Mouse (Mus musculus) natural killer cell, adult 2 months (primary cell): ENCODE results near the gene Pim2.

ENCODE experiments used
- DNase-seq, 2 experiments: peaks; one replicate each; pipeline ENCODE4 v3.0.0; 2022; ENCODE audit warnings: low spot score in 2 of 2

The Pim2 gene

DNA sequence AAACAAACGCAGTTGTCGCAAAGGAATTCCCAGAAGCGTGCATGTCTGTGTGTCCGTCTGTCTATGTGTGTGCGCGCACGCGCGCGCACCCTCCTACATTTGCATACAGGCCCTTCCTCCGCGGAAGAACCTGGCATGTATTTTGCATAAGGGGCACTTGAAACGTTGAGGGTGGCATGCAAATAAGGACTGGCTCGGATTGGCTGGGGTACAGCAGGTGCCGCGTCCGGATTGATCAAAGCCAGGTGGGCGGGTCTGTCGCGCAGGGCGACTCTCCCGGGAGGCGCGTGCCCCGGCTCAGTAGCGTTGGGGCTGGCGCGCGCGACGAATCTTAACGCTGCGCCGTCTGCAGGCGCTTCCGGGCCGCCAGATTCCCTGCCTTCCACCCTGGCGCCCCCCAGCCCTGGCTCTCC lies at the start of gene Pim2:
Pim2 (plus strand) TSS at position 256 of the 413 bp plus-strand sequence.
- peak; percentile 82 to 89 for DNase-seq

GRCm38 (mm10) chrX:7837146-7837545 lies 40.9 kb upstream of the Pim2 start:
- no peak for DNase-seq

GRCm38 (mm10) chrX:7840842-7841162 lies 37.3 kb upstream of the Pim2 start:
- DNase-seq: no peak

DNA sequence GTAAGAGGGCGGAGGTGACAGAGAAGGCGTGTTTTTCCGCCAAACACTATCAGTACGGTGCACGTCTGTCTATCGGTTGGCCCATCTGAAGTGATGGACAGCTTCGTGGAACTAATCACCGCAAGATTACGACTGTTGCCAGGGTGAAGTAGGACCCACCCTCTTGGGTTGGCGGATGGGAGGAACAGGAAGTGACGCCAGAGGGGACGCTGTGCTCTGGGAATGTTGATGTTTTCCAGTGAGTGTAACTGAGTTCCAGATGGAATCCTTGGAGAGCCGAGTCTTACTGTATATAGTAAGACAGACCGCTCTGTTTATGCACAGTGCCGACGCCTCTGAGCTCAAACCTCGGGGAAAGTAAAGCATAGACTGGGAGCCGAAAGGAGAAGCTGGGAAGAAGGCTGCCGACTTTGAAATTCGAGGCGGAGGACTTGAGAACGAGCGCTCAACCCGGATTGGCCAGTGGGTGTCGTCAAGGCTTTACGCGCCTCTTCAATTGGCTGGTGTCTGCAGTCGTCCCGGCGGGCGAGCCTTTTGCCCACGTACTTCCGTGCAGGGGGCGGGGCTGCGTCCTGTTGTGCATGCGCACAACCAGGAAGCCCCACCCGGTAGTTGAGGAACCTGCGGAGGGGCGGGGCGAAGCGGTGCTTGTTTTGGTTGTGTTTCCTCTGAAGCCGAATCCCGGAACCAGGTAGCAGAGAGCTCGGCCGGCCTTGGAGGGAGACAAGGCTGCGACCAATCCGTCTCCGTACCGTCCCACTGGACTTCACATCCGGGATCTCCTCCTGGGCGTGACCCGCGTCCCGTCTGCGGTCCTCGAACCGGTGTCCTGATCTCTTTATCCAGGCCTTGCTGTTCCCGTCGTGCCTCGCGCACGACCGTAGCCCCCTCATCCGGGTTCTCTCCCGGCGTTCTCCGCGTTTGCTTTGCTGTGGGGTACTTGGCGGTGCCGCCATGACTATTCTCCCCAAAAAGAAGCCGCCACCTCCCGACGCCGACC lies 36.6 kb upstream of the Pim2 start, which contains the start of gene Otud5:
Otud5 (plus strand) TSS at position 202 of the 1,000 bp plus-strand sequence.
- peak; percentile 93 to 95 for DNase-seq

- peak in 1 of 2 experiments; percentile 12 for DNase-seq
These were observed 35.7 kb upstream of the Pim2 start for GRCm38 (mm10) chrX:7842318-7842717.

- DNase-seq: no peak
These were observed 30.2 kb upstream of the Pim2 start for GRCm38 (mm10) chrX:7847845-7848244.

- DNase-seq: peak; percentile 26 to 54
These were observed 23.5 kb upstream of the Pim2 start for GRCm38 (mm10) chrX:7854578-7854977.

GRCm38 (mm10) chrX:7859191-7859753 lies 18.8 kb upstream of the Pim2 start:
- DNase-seq: peak in 1 of 2 experiments; percentile 19

GRCm38 (mm10) chrX:7863181-7863580 lies 14.9 kb upstream of the Pim2 start:
- no peak for DNase-seq

DNA sequence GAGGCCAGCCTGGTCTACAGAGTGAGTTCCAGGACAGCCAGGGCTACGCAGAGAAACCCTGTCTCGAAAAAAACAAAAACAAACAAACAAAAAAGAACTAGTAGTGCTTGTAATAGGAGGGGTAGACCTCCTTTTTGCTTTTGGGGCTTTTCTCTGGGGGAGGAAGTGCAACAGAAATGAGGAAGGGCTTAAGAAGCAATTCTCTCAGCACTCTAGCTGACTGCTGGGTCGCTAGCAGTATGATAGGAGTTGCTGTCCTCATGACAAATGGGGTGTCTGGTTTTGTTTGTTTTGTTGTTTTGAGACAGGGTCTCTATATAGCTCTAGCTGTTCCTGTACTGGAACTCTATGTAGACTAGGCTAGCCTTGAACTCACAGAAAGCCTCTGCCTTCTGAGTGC lies 13.5 kb upstream of the Pim2 start:
- peak in 1 of 2 experiments; percentile 17 for DNase-seq

GRCm38 (mm10) chrX:7865343-7865742 lies 12.7 kb upstream of the Pim2 start:
- DNase-seq: peak; percentile 42 to 49

DNA sequence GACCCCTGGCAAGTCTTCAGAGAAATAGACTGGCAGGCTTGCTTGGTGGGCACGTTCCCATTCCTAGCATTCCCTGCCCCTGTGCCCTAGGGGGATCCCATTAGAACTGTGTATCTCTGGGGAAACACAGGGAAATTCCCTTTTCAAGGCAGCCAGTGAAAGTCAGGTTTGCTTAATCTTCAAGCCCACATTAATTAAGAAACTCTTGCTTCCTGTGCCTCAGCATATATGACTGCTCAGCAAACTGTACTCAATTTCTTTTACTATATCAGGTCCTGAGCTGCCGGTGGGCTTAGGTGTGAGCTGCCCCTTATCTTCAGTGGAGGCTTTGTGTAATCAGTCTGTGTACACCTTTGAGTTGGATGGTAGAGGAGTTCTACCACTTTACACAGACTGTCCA lies 12.3 kb upstream of the Pim2 start:
- DNase-seq: peak in 1 of 2 experiments; percentile 12

GRCm38 (mm10) chrX:7867141-7867540 lies 10.9 kb upstream of the Pim2 start:
- no peak for DNase-seq

DNA sequence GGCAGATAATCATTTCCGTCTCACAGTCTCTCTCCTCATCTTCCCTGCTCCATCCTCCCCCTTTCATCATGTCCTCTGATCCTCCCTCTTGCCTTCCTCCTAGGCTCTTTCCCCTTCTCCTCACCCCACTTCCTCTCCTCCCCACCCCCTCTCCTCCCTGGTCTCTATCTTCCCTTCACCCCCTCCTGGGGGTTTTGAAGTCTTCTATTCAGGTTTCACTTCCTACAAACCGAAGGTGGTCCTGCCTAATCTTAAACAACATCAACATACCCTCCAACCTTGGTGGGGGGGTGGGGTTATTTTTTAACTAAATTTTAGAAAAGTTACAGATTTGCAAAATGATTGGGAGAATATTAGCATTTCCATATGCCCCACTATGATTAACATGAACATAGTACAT lies 9.6 kb upstream of the Pim2 start:
- no peak for DNase-seq

DNA sequence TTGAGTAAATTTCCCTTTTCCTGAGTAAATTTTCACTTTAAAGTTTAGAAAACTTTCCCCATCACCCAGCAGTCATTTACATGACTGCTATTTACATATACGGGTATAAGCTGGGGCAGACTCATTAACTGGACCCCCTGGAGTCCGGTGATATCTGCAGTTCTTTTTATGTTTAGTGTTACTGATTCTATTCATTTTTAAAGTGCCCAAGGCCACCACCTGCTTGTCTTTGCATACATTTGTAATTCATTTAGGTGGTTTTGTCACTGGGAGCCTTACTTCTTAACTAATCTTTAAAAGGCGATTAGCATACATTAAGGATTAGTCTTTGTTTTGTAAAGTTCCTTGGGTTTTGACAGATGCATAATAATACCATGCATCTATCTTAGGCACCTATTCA lies 8.2 kb upstream of the Pim2 start:
- no peak for DNase-seq

DNA sequence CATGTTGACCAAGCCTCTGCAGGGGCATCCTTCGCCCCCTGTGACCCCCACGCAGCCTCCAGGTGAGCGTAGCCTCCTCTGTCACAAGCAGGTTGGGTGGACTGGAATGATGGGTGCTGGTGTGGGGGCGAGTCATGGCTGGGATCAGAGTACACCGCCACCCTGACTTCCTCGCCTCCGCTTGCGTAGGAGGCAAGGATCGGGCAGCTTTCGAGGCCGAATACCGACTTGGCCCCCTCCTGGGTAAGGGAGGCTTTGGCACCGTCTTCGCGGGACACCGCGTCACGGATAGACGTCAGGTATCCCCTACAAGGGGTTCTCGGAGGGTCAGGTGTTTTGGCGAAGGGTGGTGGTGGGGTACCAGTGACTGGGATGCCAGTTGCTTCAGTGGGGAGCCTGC lies 433 bp downstream of the Pim2 start:
- DNase-seq: no peak

DNA sequence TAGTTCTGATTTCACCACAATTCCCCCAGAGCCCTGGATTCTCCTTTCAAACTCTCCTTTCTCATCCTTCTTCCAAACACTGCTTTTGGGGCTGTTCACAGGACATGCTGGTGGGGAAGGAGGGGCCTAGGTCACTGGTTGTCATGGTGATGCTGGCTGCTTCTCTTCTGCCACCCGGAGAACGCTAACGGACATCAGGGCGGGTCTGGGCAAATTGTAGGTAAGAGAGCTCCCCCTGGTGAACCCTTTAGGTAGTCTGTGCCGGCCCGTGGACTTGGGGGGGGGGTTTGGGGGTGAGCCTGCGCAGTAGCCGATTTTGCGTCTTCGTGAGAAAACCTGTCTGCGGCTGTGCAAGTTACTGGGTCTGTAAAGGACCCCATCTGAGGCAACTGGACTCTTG lies 1.8 kb downstream of the Pim2 start:
- peak; percentile 80 for DNase-seq

- peak; percentile 78 to 81 for DNase-seq
These were observed 5.9 kb downstream of the Pim2 start, which contains the start of gene Slc35a2 for GRCm38 (mm10) chrX:7883841-7884567. Slc35a2 (plus strand) TSS chrX:7884028.

DNA sequence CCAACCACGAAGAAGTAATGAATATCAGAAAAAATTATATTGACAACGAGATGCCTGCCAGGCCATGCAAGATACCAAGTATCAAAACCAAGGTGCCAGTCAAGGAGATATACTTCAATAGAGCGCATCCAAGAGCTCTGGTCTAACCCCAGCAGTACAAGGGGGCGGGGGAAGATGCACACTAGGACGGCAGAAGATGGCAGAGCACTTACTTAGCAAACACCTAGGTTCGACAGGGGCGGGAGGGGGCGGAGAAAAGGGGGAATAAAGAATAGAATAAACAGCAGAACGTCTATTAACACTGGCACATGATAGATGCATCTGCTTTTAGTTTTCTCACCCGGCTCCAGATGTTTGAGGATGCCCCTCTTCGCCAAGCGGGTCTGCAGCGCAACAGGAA lies 20.1 kb downstream of the Pim2 start:
- DNase-seq: peak in 1 of 2 experiments; percentile 36

DNA sequence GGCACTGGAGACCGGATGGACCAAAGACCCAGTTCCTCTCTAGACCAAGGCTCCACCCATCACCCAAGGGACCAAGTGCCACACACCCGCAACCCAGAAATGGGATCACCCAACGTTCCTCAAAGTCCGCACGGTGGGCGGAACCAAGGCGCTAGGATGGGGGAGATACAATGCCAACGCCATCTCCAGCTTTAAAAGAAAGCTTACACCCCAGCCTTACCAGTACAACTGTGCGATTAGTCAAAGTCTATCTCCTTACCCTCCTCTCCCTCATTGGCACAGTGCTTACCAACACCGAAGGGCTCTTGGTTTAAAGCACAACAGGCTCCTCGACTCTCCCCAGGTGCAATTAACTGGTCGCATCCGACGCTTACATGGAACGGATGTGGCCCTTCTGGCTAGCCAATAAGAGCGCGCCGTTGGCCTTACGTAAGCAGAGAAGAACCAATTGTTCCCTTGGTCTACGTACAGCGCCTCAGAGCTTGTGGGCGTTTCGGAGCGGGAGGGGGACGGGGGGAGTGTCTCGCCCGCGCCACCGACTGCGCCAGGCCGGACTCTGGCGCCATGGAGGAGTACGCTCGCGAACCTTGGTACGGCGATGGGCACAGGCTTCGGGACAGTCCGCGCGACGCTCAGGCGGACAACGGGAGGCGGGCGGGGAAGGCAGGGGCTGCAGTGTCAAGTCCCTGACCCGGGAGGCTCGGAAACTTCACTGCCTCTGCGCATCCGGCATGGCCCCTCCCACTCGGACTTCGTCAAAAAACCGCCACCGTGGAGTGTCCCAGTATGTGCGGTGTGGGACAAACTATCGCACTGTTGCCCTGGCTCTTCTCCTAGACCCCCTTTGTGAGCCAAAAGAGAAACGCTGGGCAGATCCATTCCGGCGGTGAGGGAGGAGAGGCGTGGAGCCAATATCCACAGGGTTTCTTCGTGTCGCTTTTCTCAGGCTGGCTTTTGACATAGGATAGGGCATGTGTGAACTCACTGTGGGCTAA lies 21.1 kb downstream of the Pim2 start, which contains the start of the genes Pqbp1 and Timm17b:
Pqbp1 (minus strand) TSS at position 390 of the 995 bp plus-strand sequence.
Timm17b (plus strand) TSS at position 478 of the 995 bp plus-strand sequence.
- DNase-seq: peak; percentile 83 to 88

DNA sequence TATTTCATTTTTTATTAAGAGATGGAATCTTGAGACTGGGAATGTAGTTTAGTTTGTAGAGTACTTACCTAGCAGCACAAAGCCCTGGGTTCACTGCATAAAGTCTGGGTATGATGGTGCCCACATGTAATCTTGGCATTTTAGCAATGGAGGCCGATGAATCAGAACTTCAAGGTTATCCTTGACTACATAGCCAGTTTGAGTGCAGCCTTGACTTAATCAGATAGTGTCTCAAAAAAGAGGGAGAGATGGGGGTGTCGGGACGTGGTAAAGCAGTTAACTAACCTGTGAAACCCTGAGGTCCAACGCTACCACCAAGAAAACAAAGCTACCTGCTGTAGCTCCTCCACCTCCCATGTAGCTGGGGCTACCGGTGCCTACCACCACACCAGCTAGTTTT lies 26.4 kb downstream of the Pim2 start:
- no peak for DNase-seq
